Mouse (Mus musculus) embryonic facial prominence, embryonic 13.5 days (tissue): ENCODE data around the gene B3galt1. TPM values are rescaled to one million over a fixed set of nuclear protein-coding genes. Genes with fewer than 3 reads are reported as not detected.

Source experiments
- ATAC-seq: fragments of 200-750 bp; cut with Nextera tagmentation; 2 replicates; pipeline ENCODE4 v1.8.0; 2017; ENCODE audit warnings: low read depth; ENCODE audit not compliant: insufficient number of reproducible peaks, insufficient read depth, low FRiP score, low TSS enrichment
- H3K27ac ChIP-seq: fragments of 300-500 bp; sonication (generic); 2 replicates; pipeline ENCODE4 v1.5.1; 2015; ENCODE audit warnings: moderate library complexity, mild to moderate bottlenecking, inconsistent platforms
- H3K27me3 ChIP-seq: fragments of 300-500 bp; sonication (generic); 2 replicates; pipeline ENCODE4 v1.6.1; 2015; ENCODE audit warnings: mild to moderate bottlenecking, inconsistent platforms
- H3K36me3 ChIP-seq: fragments of 300-500 bp; sonication (generic); 2 replicates; pipeline ENCODE4 v1.6.1; 2015; ENCODE audit warnings: mild to moderate bottlenecking, inconsistent platforms
- H3K4me1 ChIP-seq: fragments of 300-500 bp; sonication (generic); 2 replicates; pipeline ENCODE4 v1.6.1; 2015; ENCODE audit warnings: inconsistent platforms
- H3K4me2 ChIP-seq: fragments of 300-500 bp; sonication (generic); 2 replicates; pipeline ENCODE4 v1.6.1; 2015; ENCODE audit warnings: moderate library complexity, mild to moderate bottlenecking, inconsistent platforms
- H3K4me3 ChIP-seq: fragments of 300-500 bp; sonication (generic); 2 replicates; pipeline ENCODE4 v1.5.1; 2015; ENCODE audit warnings: mild to moderate bottlenecking, inconsistent platforms
- H3K9ac ChIP-seq: fragments of 300-500 bp; sonication (generic); 2 replicates; pipeline ENCODE4 v1.6.1; 2015; ENCODE audit warnings: mild to moderate bottlenecking, inconsistent platforms
- H3K9me3 ChIP-seq: fragments of 300-500 bp; sonication (generic); 2 replicates; pipeline ENCODE4 v1.6.1; 2016; ENCODE audit warnings: inconsistent platforms
- WGBS: fragments of 180-500 bp; shearing (Covaris S2); methylation state at CpG from one replicate; pipeline ENCODE4 v1.1.7; 2015; ENCODE audit warnings: mixed read lengths; 5-methylcytosine and 5-hydroxymethylcytosine counted together
- polyA plus RNA-seq: library from polyadenylated mRNA; unstranded; fragments of >200 nt; fragmentation: Nextera tagmentation; extraction: Ambion mirVana; gene quantifications from 2 replicates; pipeline ENCODE4 v1.2.1, GENCODE M21; 2015

The B3galt1 gene
- polyA plus RNA-seq, 1 experiment from 2014 or later, result 8.5 TPM

DNA sequence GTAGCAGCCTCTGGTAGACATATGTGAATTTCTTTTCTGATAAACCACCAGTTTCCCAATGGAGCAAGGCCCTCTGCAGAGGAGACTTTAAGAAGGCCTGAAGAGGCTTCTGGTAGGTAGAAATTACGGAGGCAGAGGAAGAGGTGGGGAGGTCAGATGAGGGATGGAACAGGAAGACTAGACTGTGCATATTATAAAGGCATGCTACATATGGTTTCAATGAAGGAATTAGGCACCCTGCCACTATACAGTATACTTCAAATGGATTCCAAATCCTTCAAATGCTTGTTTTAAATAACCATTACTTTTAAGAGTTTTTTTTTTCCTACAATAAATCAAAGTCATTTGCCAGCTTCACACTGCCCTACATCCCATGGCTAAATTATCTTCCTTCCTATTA, 518.8 kb downstream of the B3galt1 start:
- WGBS, result 11% methylated on average over 1 of the region's 1 CpGs

GRCm38 (mm10) chr2:68086101-68086500, 520.4 kb downstream of the B3galt1 start:
- peaks cover 15% of the 10 kb centered on the region; the same call in 1 of the 2 replicates for H3K4me1 ChIP-seq
- H3K4me2 ChIP-seq, result no peak overlapping the region
- H3K4me3 ChIP-seq, result no peak overlapping the region
- no peak overlapping the region for H3K9ac ChIP-seq
- peaks cover 3% of the 10 kb centered on the region; the same call in 1 of the 2 replicates for H3K9me3 ChIP-seq
- 36% methylated on average over 4 of the region's 4 CpGs for WGBS
- H3K27me3 ChIP-seq, result no peaks in the 10 kb centered on the region
- no peak for ATAC-seq
- H3K27ac ChIP-seq, result no peak overlapping the region; the same call in 1 of the 2 replicates
- no peaks in the 10 kb centered on the region for H3K36me3 ChIP-seq

More for the DNA sequence above, 518.8 kb downstream of the B3galt1 start:
- Histone ChIP-seq H3K9ac (no peak overlapping the region), H3K36me3 (no peaks in the 10 kb centered on the region), H3K4me2 (no peak overlapping the region), H3K27me3 (no peaks in the 10 kb centered on the region), H3K4me3 (no peak overlapping the region), H3K4me1 (peaks cover 18% of the 10 kb centered on the region), H3K27ac (no peak overlapping the region), H3K9me3 (peaks cover 3% of the 10 kb centered on the region; the same call in 1 of the 2 replicates)
- no peak for ATAC-seq

DNA sequence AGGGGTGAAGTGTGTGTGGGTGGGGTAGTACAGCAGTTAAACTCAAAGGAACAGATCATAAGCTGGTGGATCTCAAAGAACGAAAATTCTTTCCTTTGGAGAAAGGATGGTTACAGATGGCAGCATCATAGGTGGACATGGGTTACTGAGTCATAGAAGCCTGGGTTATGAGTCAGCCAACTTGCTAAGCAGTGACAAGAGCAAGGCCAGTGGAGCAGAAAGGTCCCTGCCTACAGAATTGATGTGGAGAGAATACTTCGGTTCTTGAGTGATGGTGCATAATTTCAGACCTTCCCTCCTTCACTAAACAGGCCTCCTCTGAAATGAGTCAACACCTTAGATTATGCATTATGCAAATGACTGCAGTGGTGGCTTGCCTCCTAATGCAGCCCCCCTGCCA, 525.9 kb downstream of the B3galt1 start:
- no peak overlapping the region for H3K4me3 ChIP-seq
- H3K4me2 ChIP-seq, result no peak overlapping the region
- H3K36me3 ChIP-seq, result no peaks in the 10 kb centered on the region
- no peak overlapping the region for H3K9ac ChIP-seq
- WGBS, result 86% methylated on average over 2 of the region's 2 CpGs
- H3K27ac ChIP-seq, result no peak overlapping the region
- no peaks in the 10 kb centered on the region for H3K4me1 ChIP-seq
- ATAC-seq, result no peak
- H3K9me3 ChIP-seq, result no peaks in the 10 kb centered on the region
- H3K27me3 ChIP-seq, result no peaks in the 10 kb centered on the region

DNA sequence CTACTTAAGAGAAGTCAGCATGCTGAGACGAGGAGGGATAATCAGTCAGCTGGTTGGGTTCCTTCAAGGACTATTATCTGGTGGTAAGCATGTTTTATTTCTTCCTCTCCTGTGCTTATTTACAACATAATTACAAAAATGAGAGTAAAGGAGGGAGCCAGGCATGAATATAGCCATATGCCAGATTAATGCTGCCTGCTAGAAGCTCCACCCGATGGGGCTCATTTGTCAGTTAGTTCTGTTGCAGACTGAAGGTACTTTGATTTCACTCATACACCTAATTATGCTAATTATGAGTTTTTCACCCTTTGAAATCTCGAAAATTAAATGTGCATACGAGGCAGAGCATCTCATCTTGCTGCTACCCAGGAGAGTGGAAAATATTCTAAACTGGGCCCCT, 539.0 kb downstream of the B3galt1 start:
- Histone ChIP-seq H3K4me3 (no peak overlapping the region), H3K9ac (no peak overlapping the region), H3K36me3 (no peaks in the 10 kb centered on the region), H3K4me2 (no peak overlapping the region), H3K27me3 (no peaks in the 10 kb centered on the region), H3K9me3 (no peaks in the 10 kb centered on the region), H3K4me1 (no peaks in the 10 kb centered on the region), H3K27ac (no peak overlapping the region)
- WGBS, result 52% methylated on average over 4 of the region's 4 CpGs
- ATAC-seq, result no peak

- 71% methylated on average over 8 of the region's 8 CpGs for WGBS
- Histone ChIP-seq H3K4me1 (no peaks in the 10 kb centered on the region), H3K4me3 (no peak overlapping the region), H3K36me3 (no peaks in the 10 kb centered on the region), H3K4me2 (no peak overlapping the region), H3K27me3 (no peaks in the 10 kb centered on the region), H3K9me3 (no peaks in the 10 kb centered on the region), H3K27ac (no peak overlapping the region), H3K9ac (no peak overlapping the region)
- ATAC-seq, result no peak
Observed at GRCm38 (mm10) chr2:68118076-68118475, 552.4 kb downstream of the B3galt1 start.

DNA sequence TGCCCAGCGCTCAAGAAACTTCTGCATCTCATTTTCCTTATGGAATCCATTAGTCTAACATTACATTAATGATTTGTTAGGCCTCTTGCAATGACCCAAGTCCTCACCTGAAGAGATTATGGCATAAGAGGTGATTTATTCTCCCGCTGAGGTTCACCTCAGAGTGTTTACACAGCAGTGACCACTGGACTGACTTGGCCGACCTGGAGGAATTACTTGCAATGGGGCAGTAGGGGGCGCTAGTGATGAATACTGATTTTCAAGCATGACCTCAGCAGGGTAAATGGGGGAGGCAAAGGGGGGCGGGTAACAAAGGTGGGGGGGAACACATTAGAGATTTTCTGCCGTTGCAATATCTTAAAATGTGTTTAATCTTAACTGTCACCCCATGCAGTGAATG, 559.1 kb downstream of the B3galt1 start:
- Histone ChIP-seq H3K9me3 (no peaks in the 10 kb centered on the region), H3K4me3 (no peak overlapping the region), H3K4me1 (no peaks in the 10 kb centered on the region), H3K27me3 (no peaks in the 10 kb centered on the region), H3K36me3 (no peaks in the 10 kb centered on the region), H3K4me2 (no peak overlapping the region), H3K9ac (no peak overlapping the region), H3K27ac (no peak overlapping the region)
- WGBS, result 41% methylated on average over 6 of the region's 6 CpGs
- ATAC-seq, result no peak

DNA sequence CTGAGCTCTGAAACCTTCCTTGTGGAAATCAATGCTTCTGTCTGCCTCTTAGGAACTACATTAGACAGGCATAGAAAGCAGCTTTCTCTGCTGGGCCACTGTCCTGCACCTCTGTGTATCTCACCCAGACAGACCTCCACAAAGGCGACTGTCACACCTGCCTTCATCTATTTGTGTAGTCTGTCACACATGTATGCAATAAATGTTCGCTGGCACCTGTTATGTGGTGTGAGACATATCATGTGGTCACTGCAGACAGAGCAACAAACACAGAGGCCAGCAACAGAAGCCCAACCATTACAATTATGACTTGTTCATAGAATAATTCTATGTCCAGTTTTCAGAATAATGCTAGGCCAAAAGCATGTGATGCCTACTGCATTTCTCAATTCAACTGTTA, 575.4 kb downstream of the B3galt1 start:
- no peaks in the 10 kb centered on the region for H3K27me3 ChIP-seq
- no peaks in the 10 kb centered on the region for H3K4me1 ChIP-seq
- 0 out of 2 replicates have a peak, but pooled peaks cover 6% of the 10 kb centered on the region for H3K9me3 ChIP-seq
- 88% methylated on average over 2 of the region's 2 CpGs for WGBS
- no peak for ATAC-seq
- H3K27ac ChIP-seq, result no peak overlapping the region
- H3K36me3 ChIP-seq, result no peaks in the 10 kb centered on the region
- no peak overlapping the region for H3K4me2 ChIP-seq
- H3K9ac ChIP-seq, result no peak overlapping the region
- no peak overlapping the region for H3K4me3 ChIP-seq

GRCm38 (mm10) chr2:68143292-68143691, 577.6 kb downstream of the B3galt1 start:
- H3K4me1 ChIP-seq, result no peaks in the 10 kb centered on the region
- no peak overlapping the region for H3K4me2 ChIP-seq
- H3K27ac ChIP-seq, result no peak overlapping the region
- no peaks in the 10 kb centered on the region for H3K36me3 ChIP-seq
- H3K9me3 ChIP-seq, result 0 out of 2 replicates have a peak, but pooled peaks cover 6% of the 10 kb centered on the region
- 72% methylated on average over 2 of the region's 2 CpGs for WGBS
- H3K27me3 ChIP-seq, result no peaks in the 10 kb centered on the region
- ATAC-seq, result no peak
- no peak overlapping the region for H3K4me3 ChIP-seq
- no peak overlapping the region for H3K9ac ChIP-seq

DNA sequence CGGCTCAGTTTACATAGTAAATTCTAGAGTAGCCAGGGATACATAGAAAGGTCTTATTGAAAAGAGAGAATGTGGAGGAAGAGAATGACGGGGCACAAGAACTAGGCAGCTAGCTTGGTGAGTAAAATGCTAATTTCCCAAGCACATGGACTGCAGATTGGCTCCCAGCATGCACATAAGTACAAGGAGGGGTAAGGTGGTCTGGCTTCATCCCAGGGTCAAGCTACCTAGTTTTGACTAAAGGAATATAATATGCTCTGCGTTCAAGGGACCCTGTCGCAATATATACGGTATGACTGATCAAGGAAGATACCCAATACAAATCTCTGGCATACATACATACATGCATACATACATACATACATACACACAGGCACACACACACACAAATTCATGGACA, 594.1 kb downstream of the B3galt1 start:
- no peak overlapping the region for H3K27ac ChIP-seq
- no peaks in the 10 kb centered on the region for H3K27me3 ChIP-seq
- H3K36me3 ChIP-seq, result no peaks in the 10 kb centered on the region
- 92% methylated on average over 5 of the region's 5 CpGs for WGBS
- H3K9ac ChIP-seq, result no peak overlapping the region
- no peak overlapping the region for H3K4me2 ChIP-seq
- H3K4me1 ChIP-seq, result no peaks in the 10 kb centered on the region
- no peak for ATAC-seq
- no peaks in the 10 kb centered on the region for H3K9me3 ChIP-seq
- H3K4me3 ChIP-seq, result no peak overlapping the region

GRCm38 (mm10) chr2:68160566-68160965, 594.9 kb downstream of the B3galt1 start:
- WGBS, result 83% methylated on average over 2 of the region's 2 CpGs
- Histone ChIP-seq H3K9me3 (no peaks in the 10 kb centered on the region), H3K36me3 (no peaks in the 10 kb centered on the region), H3K27me3 (no peaks in the 10 kb centered on the region), H3K4me1 (no peaks in the 10 kb centered on the region), H3K4me2 (no peak overlapping the region), H3K9ac (no peak overlapping the region), H3K4me3 (no peak overlapping the region), H3K27ac (no peak overlapping the region)
- ATAC-seq, result no peak

DNA sequence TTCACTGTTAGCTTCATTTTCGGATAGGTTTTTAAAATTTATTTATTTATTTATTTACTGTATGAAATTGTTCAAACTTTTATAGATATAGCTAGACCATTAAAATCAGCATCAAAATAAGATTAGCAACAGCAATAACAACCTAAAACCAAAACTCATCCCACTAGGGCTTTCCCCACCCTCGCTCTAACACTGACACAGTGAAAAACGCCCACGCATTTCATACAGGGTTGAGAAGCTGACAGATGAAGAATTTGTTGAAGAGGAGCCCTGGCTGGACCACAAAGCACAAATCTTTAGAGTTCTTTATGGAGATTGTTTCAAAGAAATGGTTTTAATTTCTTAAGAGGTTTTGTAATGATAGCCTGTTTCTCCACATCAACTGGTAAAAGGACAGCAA, 596.3 kb downstream of the B3galt1 start:
- Histone ChIP-seq H3K4me3 (no peak overlapping the region), H3K27ac (no peak overlapping the region), H3K9me3 (no peaks in the 10 kb centered on the region), H3K9ac (no peak overlapping the region), H3K36me3 (no peaks in the 10 kb centered on the region), H3K4me1 (no peaks in the 10 kb centered on the region), H3K4me2 (no peak overlapping the region), H3K27me3 (no peaks in the 10 kb centered on the region)
- WGBS, result 85% methylated on average over 4 of the region's 4 CpGs
- no peak for ATAC-seq

DNA sequence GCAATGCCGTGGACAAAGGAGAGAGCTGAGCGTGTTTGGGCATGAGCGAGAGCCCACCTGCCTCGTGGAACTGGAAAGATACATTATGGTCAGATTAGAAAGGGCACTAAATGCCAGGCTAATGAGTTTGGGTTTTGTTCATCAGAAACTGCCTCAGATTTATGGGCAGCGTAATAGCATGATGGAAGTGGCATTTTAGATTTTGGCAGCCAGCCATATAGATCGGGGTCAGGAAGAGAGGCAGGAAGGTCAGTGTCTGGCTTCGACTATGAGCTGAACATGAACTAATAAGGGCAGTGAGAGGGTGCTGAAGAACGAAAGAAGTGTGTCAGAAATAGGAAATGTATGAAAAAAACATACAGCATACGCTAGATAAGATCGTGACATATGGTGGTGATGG, 605.6 kb downstream of the B3galt1 start:
- Histone ChIP-seq H3K27me3 (no peaks in the 10 kb centered on the region), H3K9me3 (no peaks in the 10 kb centered on the region), H3K4me1 (no peaks in the 10 kb centered on the region), H3K27ac (no peak overlapping the region), H3K4me3 (no peak overlapping the region), H3K9ac (no peak overlapping the region), H3K36me3 (no peaks in the 10 kb centered on the region), H3K4me2 (no peak overlapping the region)
- WGBS, result 83% methylated on average over 10 of the region's 10 CpGs
- no peak for ATAC-seq
